Mouse (Mus musculus): ENCODE measurements at regions not wholly inside any gene's neighbourhood (a gene's known extent, or its start where the extent isn't known, plus 50 kb on each side); places are given as distances from the start of the nearest gene placed in this dataset.

DNA sequence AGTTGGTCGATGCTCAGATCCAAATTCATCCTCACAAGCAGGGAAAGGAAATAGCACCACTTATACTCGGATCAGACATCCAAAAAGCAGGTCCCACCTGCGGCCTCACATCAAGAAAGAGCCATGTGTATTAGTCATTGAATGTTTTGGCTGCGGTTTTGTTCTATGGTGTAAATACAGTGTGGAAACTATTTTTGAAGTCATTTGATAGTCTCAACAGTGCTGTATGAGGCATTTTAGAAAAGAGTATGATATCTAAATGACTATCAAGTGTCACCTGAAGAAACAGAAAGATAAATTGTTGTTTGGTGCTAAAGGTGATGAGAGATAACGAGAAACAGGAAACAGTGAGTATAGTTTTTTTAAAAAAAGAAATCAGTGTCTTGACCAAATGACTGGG, 74.7 kb downstream of the Cep44 start:
- no peak for DNase-seq (ENCODE audit: low spot score)

- no peak for DNase-seq (ENCODE audit: low spot score)
These were observed 75.7 kb downstream of the Cep44 start for GRCm38 (mm10) chr8:56475138-56475537.

- no peak for DNase-seq (ENCODE audit: low spot score)
These were observed 76.5 kb downstream of the Cep44 start for GRCm38 (mm10) chr8:56474335-56474734.

- DNase-seq (ENCODE audit: low spot score) = no peak
These were observed 85.8 kb downstream of the Cep44 start for GRCm38 (mm10) chr8:56465091-56465490.

- no peak for DNase-seq (ENCODE audit: low spot score)
These were observed 99.9 kb downstream of the Cep44 start for GRCm38 (mm10) chr8:56450982-56451381.

DNA sequence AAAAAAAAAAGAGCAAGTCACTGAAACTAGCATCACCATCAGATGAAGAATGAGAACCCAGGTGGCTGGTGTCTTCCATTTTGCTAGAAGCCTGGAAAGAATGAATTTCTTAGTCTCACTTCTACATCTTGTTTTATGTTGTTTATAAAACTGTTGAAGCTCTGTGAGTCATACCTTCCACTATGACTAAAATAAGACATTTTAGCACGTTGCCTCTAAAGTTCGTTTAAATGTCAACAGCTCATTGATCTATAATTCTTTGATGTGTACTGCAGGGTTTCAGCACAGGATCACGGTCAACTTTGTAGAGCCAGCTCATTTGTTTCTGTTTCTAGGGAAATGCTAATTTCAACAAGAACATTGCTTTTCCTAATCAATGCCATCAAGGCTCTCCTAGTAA, 107.2 kb downstream of the Cep44 start:
- no peak for DNase-seq (ENCODE audit: low spot score)

GRCm38 (mm10) chr8:56439417-56439816, 111.4 kb downstream of the Cep44 start:
- DNase-seq (ENCODE audit: low spot score) = peak; percentile 10

DNA sequence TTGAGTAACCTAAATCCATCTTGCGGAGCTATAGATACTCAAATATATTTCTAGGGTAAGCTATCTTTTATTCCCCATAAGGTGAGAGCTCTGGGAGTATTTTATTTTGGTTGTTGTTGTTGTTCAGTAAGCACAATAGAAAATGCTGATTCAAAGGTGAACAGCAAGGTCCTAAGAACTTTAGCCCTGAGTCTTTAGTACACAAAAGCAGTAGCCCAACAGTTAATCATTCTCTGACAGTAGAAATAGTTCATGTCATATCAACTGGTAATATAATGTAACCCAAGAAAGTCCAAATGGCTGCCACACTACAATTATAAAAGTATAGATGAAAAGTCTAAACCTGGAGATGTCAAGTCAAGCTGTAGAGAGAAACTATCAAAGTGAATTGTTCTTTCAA, 116.0 kb downstream of the Cep44 start:
- no peak for DNase-seq (ENCODE audit: low spot score)

- DNase-seq (ENCODE audit: low spot score) = no peak
These were observed 117.6 kb downstream of the Hpgd start for GRCm38 (mm10) chr8:56412026-56412425.

- DNase-seq (ENCODE audit: low spot score) = no peak
These were observed 116.0 kb downstream of the Hpgd start for GRCm38 (mm10) chr8:56410412-56410811.

DNA sequence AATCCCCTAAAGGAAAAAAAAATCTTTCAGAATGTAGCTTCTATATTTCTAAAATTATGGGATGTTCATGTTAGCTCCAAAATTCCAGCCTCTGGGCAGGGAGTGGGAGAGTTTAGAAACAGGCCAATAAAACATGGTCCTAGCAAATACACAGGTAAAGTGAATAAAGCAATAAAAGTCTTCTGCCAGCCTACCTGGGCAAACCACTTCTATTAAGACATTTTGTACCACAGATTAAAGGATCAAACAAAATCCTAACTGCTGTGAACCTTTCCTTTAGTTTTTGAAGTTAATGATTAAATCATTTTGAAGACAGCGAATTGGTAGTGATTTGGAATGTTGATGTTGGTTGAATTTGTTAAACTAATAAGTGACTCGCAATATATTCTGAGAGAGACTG, 112.9 kb downstream of the Hpgd start:
- DNase-seq (ENCODE audit: low spot score) = no peak

- DNase-seq (ENCODE audit: low spot score) = no peak
These were observed 111.9 kb downstream of the Hpgd start for GRCm38 (mm10) chr8:56406317-56406716.

GRCm38 (mm10) chr8:56397611-56398010, 103.2 kb downstream of the Hpgd start:
- DNase-seq (ENCODE audit: low spot score) = no peak

GRCm38 (mm10) chr8:56396352-56396751, 102.0 kb downstream of the Hpgd start:
- DNase-seq (ENCODE audit: low spot score) = no peak

DNA sequence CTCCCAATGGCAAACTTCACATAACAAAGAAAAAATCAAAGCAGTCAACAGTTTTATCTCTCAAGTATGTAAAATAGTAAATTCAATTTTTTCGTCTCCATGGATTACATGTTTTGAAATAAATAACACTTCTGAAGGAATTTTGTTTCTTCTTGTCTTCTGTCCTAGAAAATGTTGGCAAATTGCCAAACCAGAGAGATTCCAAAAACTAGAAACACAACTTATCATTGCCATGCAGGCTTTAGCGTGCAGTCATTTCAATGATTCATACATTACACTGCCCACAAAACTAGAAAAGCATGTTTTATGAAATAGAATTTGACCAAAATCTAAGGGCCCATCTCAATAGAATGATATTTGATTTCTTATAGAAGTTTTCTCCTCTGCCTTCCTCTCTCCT, 98.2 kb downstream of the Hpgd start:
- DNase-seq (ENCODE audit: low spot score) = no peak

DNA sequence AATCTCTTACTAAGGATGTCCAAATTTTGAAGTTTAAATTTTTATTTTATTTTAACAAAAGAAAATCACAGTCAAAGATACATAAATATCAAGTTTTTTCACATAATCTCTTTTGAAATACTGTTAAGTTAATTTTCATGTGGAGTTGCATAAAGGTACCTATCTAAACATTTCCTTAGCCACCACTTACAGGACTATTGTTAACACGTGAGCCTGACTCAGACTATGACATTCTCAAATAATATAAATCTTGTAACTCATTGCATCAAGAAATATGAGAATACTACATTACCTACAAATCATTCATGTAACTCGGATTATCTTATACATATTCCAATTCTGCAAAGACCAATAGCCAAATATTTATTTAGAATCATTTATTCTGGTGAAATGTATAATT, 97.8 kb downstream of the Hpgd start:
- no peak for DNase-seq (ENCODE audit: low spot score)
